ENCODE assay signal across 8 mouse cellular contexts in the genomic region with DNA sequence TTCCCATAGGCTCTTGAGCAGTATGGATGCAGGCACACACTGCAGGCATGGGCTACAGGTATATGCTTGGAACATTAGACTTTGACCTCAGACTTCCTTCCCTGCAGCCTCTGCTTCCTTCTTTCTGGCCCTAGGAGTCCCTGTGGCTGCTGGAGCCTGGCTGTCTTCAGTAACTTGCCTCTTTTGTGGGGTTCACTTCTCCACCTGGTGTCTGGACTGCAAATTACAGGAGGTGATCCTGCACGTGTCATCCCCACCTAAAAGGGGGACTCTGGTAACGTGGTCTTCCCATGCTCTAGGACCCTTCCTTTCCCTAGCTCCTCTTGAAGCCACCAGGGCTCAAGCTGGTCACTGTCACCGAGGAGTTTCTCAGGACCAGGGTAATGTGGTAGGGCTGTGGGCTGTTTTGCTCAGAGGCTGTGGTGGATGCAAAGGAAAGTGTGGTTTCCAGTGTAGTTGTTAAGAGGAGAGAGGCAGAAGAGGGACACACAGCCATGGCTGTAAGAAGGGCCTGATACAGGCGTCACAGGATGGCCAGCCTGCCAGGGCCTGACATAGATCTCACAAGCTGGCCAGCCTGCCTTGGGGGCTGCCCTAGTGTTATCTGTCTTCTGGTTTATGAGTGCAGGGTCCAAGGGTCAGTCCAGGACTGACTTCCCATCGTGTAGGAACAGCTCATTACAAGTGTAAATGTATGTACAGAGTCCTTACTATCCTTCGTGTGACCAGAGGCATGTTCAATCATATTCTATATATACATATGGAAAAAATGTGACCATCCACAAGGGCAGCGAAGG. TPM values are rescaled to one million over a fixed set of nuclear protein-coding genes. Genes with fewer than 3 reads are reported as not detected.
DNase-seq lines count a peak whose midpoint lies in the region; ATAC-seq lines count a peak whose summit lies in the region.

No protein-coding gene starts in this region.

- no peak overlapping the region for H3K9ac ChIP-seq in forebrain, embryonic 14.5 days (ENCODE audit: low read length)
- no peak overlapping the region for H3K9ac ChIP-seq in forebrain, embryonic 15.5 days (replicated peaks)
- H3K9ac ChIP-seq in hindbrain, embryonic 14.5 days, result no peak overlapping the region
- H3K9ac ChIP-seq in limb, embryonic 12.5 days (replicated peaks), result no peak overlapping the region

- no peak overlapping the region for H3K4me2 ChIP-seq in forebrain, embryonic 14.5 days (ENCODE audit: low read length)
- no peak overlapping the region for H3K4me2 ChIP-seq in forebrain, embryonic 15.5 days (replicated peaks)
- no peak overlapping the region for H3K4me2 ChIP-seq in hindbrain, embryonic 14.5 days (replicated peaks)
- H3K4me2 ChIP-seq in limb, embryonic 12.5 days, result no peak overlapping the region

- no peaks in the 10 kb centered on the region for H3K36me3 ChIP-seq in forebrain, embryonic 14.5 days (ENCODE audit: control insufficient read depth, insufficient read depth, low read length)
- no peaks in the 10 kb centered on the region for H3K36me3 ChIP-seq in forebrain, embryonic 15.5 days
- no peaks in the 10 kb centered on the region for H3K36me3 ChIP-seq in hindbrain, embryonic 14.5 days (replicated peaks; ENCODE audit: control insufficient read depth, insufficient read depth)
- H3K36me3 ChIP-seq in limb, embryonic 12.5 days, result no peaks in the 10 kb centered on the region
- H3K36me3 ChIP-seq in midbrain, embryonic 10.5 days, result no peaks in the 10 kb centered on the region

- DNase-seq in forebrain, embryonic 14.5 days (ENCODE audit: low spot score), result peak; percentile 35
- peak; percentile 10 for DNase-seq in urinary bladder, postnatal 14 days (ENCODE audit: low spot score)
- no peak for DNase-seq in urinary bladder, adult 2 months (ENCODE audit: low spot score)
- DNase-seq in hindbrain, embryonic 14.5 days (ENCODE audit: low spot score), result no peak
- no peak for DNase-seq in midbrain, embryonic 10.5 days (ENCODE audit: low spot score)

- 0 out of 2 replicates have a peak, but pooled peaks cover 3% of the 10 kb centered on the region for H3K4me1 ChIP-seq in forebrain, embryonic 14.5 days (ENCODE audit: control insufficient read depth, insufficient read depth, low read length)
- 0 out of 2 replicates have a peak, but pooled peaks cover 4% of the 10 kb centered on the region for H3K4me1 ChIP-seq in forebrain, embryonic 15.5 days
- peaks cover 5% of the 10 kb centered on the region; the same call in 1 of the 2 replicates for H3K4me1 ChIP-seq in hindbrain, embryonic 14.5 days (replicated peaks; ENCODE audit: control insufficient read depth, insufficient read depth, low read length)
- no peaks in the 10 kb centered on the region for H3K4me1 ChIP-seq in limb, embryonic 12.5 days (replicated peaks)
- H3K4me1 ChIP-seq in midbrain, embryonic 10.5 days, result peaks cover 5% of the 10 kb centered on the region

- ATAC-seq in forebrain, embryonic 14.5 days, result 0 out of 2 replicates have a peak, but pooled peaks have one; percentile 32
- ATAC-seq in forebrain, embryonic 15.5 days (replicated peaks), result no peak; the same call in 1 of the 2 replicates
- peak; percentile 28; the same call in 1 of the 2 replicates for ATAC-seq in hindbrain, embryonic 14.5 days (ENCODE audit: low FRiP score)
- 0 out of 2 replicates have a peak, but pooled peaks have one; percentile 13 for ATAC-seq in limb, embryonic 12.5 days (ENCODE audit: insufficient number of reproducible peaks, insufficient read depth, low FRiP score, low TSS enrichment, low read depth)
- ATAC-seq in neutrophil, adult 5-6 weeks (ENCODE audit: extremely low read depth, insufficient number of reproducible peaks, low FRiP score, poor library complexity, severe bottlenecking), result peak; percentile 64; the same call in 1 of the 2 replicates

- no peak overlapping the region for H3K4me3 ChIP-seq in forebrain, embryonic 14.5 days (ENCODE audit: low read depth, low read length)
- H3K4me3 ChIP-seq in forebrain, embryonic 15.5 days, result no peak overlapping the region
- H3K4me3 ChIP-seq in hindbrain, embryonic 14.5 days (replicated peaks; ENCODE audit: low read length), result no peak overlapping the region
- H3K4me3 ChIP-seq in limb, embryonic 12.5 days (replicated peaks), result no peak overlapping the region
- H3K4me3 ChIP-seq in midbrain, embryonic 10.5 days, result no peak overlapping the region

- no peaks in the 10 kb centered on the region for H3K27me3 ChIP-seq in forebrain, embryonic 14.5 days (replicated peaks; ENCODE audit: control insufficient read depth, insufficient read depth, low read length)
- no peaks in the 10 kb centered on the region for H3K27me3 ChIP-seq in forebrain, embryonic 15.5 days
- no peaks in the 10 kb centered on the region for H3K27me3 ChIP-seq in hindbrain, embryonic 14.5 days (ENCODE audit: control insufficient read depth, insufficient read depth, low read length)
- no peaks in the 10 kb centered on the region for H3K27me3 ChIP-seq in limb, embryonic 12.5 days
- no peaks in the 10 kb centered on the region for H3K27me3 ChIP-seq in midbrain, embryonic 10.5 days (ENCODE audit: low read depth, poor library complexity, severe bottlenecking)

- WGBS in forebrain, embryonic 14.5 days, result 61% methylated on average over 7 of the region's 7 CpGs
- 67% methylated on average over 7 of the region's 7 CpGs for WGBS in forebrain, embryonic 15.5 days
- 63% methylated on average over 7 of the region's 7 CpGs for whole genome bisulfite sequencing in hindbrain, embryonic 14.5 days
- 67% methylated on average over 7 of the region's 7 CpGs for WGBS in limb, embryonic 12.5 days
- 68% methylated on average over 7 of the region's 7 CpGs for WGBS in midbrain, embryonic 10.5 days

- no peaks in the 10 kb centered on the region for H3K9me3 ChIP-seq in forebrain, embryonic 14.5 days (replicated peaks; ENCODE audit: control insufficient read depth, low read length)
- no peaks in the 10 kb centered on the region for H3K9me3 ChIP-seq in forebrain, embryonic 15.5 days
- H3K9me3 ChIP-seq in hindbrain, embryonic 14.5 days (ENCODE audit: control insufficient read depth, low read length), result no peaks in the 10 kb centered on the region
- no peaks in the 10 kb centered on the region for H3K9me3 ChIP-seq in limb, embryonic 12.5 days
- H3K9me3 ChIP-seq in midbrain, embryonic 10.5 days (replicated peaks), result no peaks in the 10 kb centered on the region

- H3K27ac ChIP-seq in forebrain, embryonic 14.5 days (ENCODE audit: low read depth, low read length), result no peak overlapping the region
- H3K27ac ChIP-seq in forebrain, embryonic 15.5 days (replicated peaks), result no peak overlapping the region
- H3K27ac ChIP-seq in hindbrain, embryonic 14.5 days, result no peak overlapping the region
- H3K27ac ChIP-seq in limb, embryonic 12.5 days, result no peak overlapping the region
- no peak overlapping the region for H3K27ac ChIP-seq in midbrain, embryonic 10.5 days (replicated peaks)

RNA-seq across cellular contexts. Expression of a gene that starts 59.6 kb away (rescaled TPM):
- polyA plus RNA-seq in forebrain, embryonic 14.5 days (2014; fragmentation: Nextera tagmentation; extraction: Ambion mirVana), result 4.2 and 4.4 TPM in 2 replicates
- polyA plus RNA-seq in forebrain, embryonic 15.5 days (2015; fragmentation: Nextera tagmentation; extraction: Ambion mirVana), result 5.2 and 5.3 TPM in 2 replicates
- 6.0 and 6.8 TPM in 2 replicates for polyA plus RNA-seq in urinary bladder, adult 2 months (2012; rRNA removed)
- polyA plus RNA-seq in hindbrain, embryonic 14.5 days (2014; fragmentation: Nextera tagmentation; extraction: Ambion mirVana), result 3.8 and 4.4 TPM in 2 replicates
- 12.1 and 12.9 TPM in 2 replicates for polyA plus RNA-seq in limb, embryonic 12.5 days (2016; fragmentation: Nextera tagmentation; extraction: Ambion mirVana)
- total RNA-seq in neutrophil, adult 5-6 weeks (2017), result 33.4 and 35.4 TPM in 2 replicates
- polyA plus RNA-seq in midbrain, embryonic 10.5 days (2016; fragmentation: Nextera tagmentation; extraction: Ambion mirVana), result 13.9 and 15.9 TPM in 2 replicates

Comparison
In these comparisons a context has a peak if more than half of its experiments do, and no peak if none do; other contexts are left out.
1. DNase-seq: peak in forebrain, embryonic 14.5 days (single experiment) and urinary bladder, postnatal 14 days (single experiment); none in urinary bladder, adult 2 months (single experiment), hindbrain, embryonic 14.5 days (single experiment) and midbrain, embryonic 10.5 days (single experiment).